Mouse (Mus musculus): ENCODE results near the gene Rtcb. TPM values are rescaled to one million over a fixed set of nuclear protein-coding genes. Genes with fewer than 3 reads are reported as not detected.

The Rtcb gene
- polyA plus RNA-seq, 1 experiment = 62.7 TPM

Other genes starting within 250 kb of the Rtcb start
- 9.5 and 12.7 TPM in 2 replicates for gene Pwp1, start 128.3 kb downstream of the Rtcb start, polyA plus RNA-seq (2012; ENCODE audit: insufficient read depth, insufficient read length, missing spikeins)
- gene Prdm4, start 40.7 kb downstream of the Rtcb start, polyA plus RNA-seq (2012; ENCODE audit: insufficient read depth, insufficient read length, missing spikeins) = 4.3 and 6.4 TPM in 2 replicates
- not detected in 2 replicates for gene Ascl4, start 30.1 kb downstream of the Rtcb start, polyA plus RNA-seq (2012; ENCODE audit: insufficient read depth, insufficient read length, missing spikeins)
- gene Bpifc, start 54.1 kb upstream of the Rtcb start, polyA plus RNA-seq (2012; ENCODE audit: insufficient read depth, insufficient read length, missing spikeins) = not detected in 2 replicates
- 9.7 and 10.3 TPM in 2 replicates for gene Fbxo7, start 64.1 kb upstream of the Rtcb start, polyA plus RNA-seq (2012; ENCODE audit: insufficient read depth, insufficient read length, missing spikeins)